In the genomic region with DNA sequence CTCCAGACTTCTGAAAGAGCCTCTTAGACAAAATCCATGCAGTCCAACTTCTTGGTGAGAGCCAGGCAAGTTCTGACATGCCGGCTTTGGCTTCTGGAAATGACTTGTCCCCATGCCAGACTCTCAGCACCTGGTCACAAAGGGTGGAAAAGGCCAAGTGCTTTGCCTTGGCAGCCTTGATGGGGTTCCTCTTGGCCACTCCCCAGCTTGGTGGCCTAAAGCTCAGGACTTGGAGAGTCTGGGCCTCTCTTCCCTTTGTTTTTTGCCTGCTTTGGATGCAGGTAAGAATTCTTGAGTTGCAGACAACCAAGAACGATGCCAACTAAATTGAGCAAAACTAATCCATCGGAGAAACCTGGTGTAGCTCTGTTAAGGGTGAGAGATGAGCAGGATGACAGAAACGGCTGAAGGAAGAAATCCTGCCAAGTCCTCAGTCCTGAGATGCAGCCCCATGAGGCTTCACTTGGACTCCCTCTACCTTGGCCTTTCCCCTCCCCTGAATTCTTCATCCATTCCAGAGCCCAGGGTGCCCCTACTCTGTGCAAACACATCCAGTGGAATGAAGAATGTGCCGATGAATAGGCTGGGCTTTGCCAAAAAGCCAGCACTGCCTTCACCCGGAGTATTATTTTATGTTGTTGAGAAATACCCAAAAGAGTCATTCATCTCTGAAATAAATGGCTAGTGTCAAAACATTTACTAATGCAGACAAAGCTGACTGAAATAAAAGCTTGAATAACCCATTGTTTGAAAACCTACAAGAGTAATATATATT, we compare ENCODE assay signal across 10 mouse cellular contexts.
DNase-seq lines count a peak whose midpoint lies in the region; ATAC-seq and TF ChIP-seq lines count a peak whose summit lies in the region.
"Had no signal": no experiment of that assay in that cellular context is flagged by ENCODE, and none has a peak within 500 bp of the region (broad histone marks: within the 10 kb centered on the region; RNA-seq: fewer than 3 reads in every experiment).

No protein-coding gene starts in this region.

- H3K36me3 ChIP-seq in heart, embryonic 14.5 days (ENCODE audit: control insufficient read depth, insufficient read depth, low read length) = no peaks in the 10 kb centered on the region
- H3K36me3 ChIP-seq in heart, embryonic 12.5 days = no peaks in the 10 kb centered on the region
- no peaks in the 10 kb centered on the region for H3K36me3 ChIP-seq in lung, embryonic 14.5 days (ENCODE audit: insufficient read depth)
- H3K36me3 ChIP-seq: limb, embryonic 12.5 days had no signal

- no peak overlapping the region for H3K4me3 ChIP-seq in heart, embryonic 14.5 days (ENCODE audit: control insufficient read depth in 1 of 2, insufficient read depth in 1 of 2, low read depth in 1 of 2, low read length in 2 of 2)
- H3K4me3 ChIP-seq in heart, embryonic 12.5 days = no peak overlapping the region
- H3K4me3 ChIP-seq in lung, embryonic 14.5 days (ENCODE audit: low read depth, low read length) = no peak overlapping the region
- H3K4me3 ChIP-seq: erythroblast, embryonic 14.5 days; limb, embryonic 12.5 days had no signal

- H3K4me2 ChIP-seq in heart, embryonic 14.5 days (ENCODE audit: low read length) = no peak overlapping the region
- H3K4me2 ChIP-seq in heart, embryonic 12.5 days = no peak overlapping the region
- H3K4me2 ChIP-seq in lung, embryonic 14.5 days = no peak overlapping the region
- H3K4me2 ChIP-seq: limb, embryonic 12.5 days had no signal

- H3K27me3 ChIP-seq in heart, embryonic 14.5 days (ENCODE audit: control insufficient read depth, insufficient read depth, low read length) = no peaks in the 10 kb centered on the region
- H3K27me3 ChIP-seq in heart, embryonic 12.5 days (replicated peaks) = peaks cover 17% of the 10 kb centered on the region; the same call in 1 of the 2 replicates
- 0 out of 2 replicates have a peak, but pooled peaks cover 3% of the 10 kb centered on the region for H3K27me3 ChIP-seq in lung, embryonic 14.5 days (ENCODE audit: insufficient read depth, low read length)

- peaks cover 3 to 19% of the 10 kb centered on the region in 2 experiments; a peak in 3 of 4 replicates for H3K4me1 ChIP-seq in heart, embryonic 14.5 days (ENCODE audit: control insufficient read depth in 2 of 2, insufficient read depth in 2 of 2, low read length in 2 of 2)
- H3K4me1 ChIP-seq in heart, embryonic 12.5 days (replicated peaks) = peaks cover 27% of the 10 kb centered on the region
- peaks cover 10% of the 10 kb centered on the region; the same call in 1 of the 2 replicates for H3K4me1 ChIP-seq in lung, embryonic 14.5 days (ENCODE audit: insufficient read depth)

- H3K9ac ChIP-seq in heart, embryonic 14.5 days (ENCODE audit: low read length) = no peak overlapping the region
- H3K9ac ChIP-seq in heart, embryonic 12.5 days = no peak overlapping the region
- no peak overlapping the region for H3K9ac ChIP-seq in lung, embryonic 14.5 days
- H3K9ac ChIP-seq: limb, embryonic 12.5 days had no signal

- no peak overlapping the region for H3K27ac ChIP-seq in heart, embryonic 14.5 days (replicated peaks in 1 of 2; ENCODE audit: control insufficient read depth in 1 of 2, insufficient read depth in 1 of 2, low read depth in 2 of 2, low read length in 2 of 2)
- no peak overlapping the region for H3K27ac ChIP-seq in heart, embryonic 12.5 days (ENCODE audit: poor library complexity, severe bottlenecking)
- H3K27ac ChIP-seq in lung, embryonic 14.5 days (ENCODE audit: low read depth) = no peak overlapping the region
- H3K27ac ChIP-seq: limb, embryonic 12.5 days had no signal

- TF ChIP-seq CTCF in lung, embryonic 14.5 days (IDR thresholded peaks at IDR 0.05; ENCODE audit: low read depth) = no peak

- ATAC-seq in heart, embryonic 14.5 days (ENCODE audit: insufficient number of reproducible peaks, insufficient read depth, low FRiP score, low read depth) = 0 out of 2 replicates have a peak, but pooled peaks have one; percentile 35
- no peak for ATAC-seq in heart, embryonic 12.5 days (ENCODE audit: insufficient number of reproducible peaks, low FRiP score)
- ATAC-seq in lung, embryonic 14.5 days (ENCODE audit: insufficient read depth) = peak; percentile 76
- no peak for ATAC-seq in frontal cortex, adult (ENCODE audit: low TSS enrichment)

- DNase-seq in urinary bladder, postnatal 14 days (ENCODE audit: low spot score) = peak; percentile 6
- no peak for DNase-seq in urinary bladder, postnatal 4 days (ENCODE audit: low spot score in 2 of 2)
- peak; percentile 51 for DNase-seq in lung, embryonic 14.5 days
- no peak for DNase-seq in c-Kit-positive CD71-positive TER-119-positive erythroid progenitor cells, embryonic 14.5 days (ENCODE audit: low spot score)
- no peak for DNase-seq in right cerebral cortex, postnatal 10 days (ENCODE audit: low spot score in 2 of 2)

- H3K9me3 ChIP-seq in heart, embryonic 14.5 days (ENCODE audit: control insufficient read depth, low read length) = no peaks in the 10 kb centered on the region
- no peaks in the 10 kb centered on the region for H3K9me3 ChIP-seq in heart, embryonic 12.5 days (replicated peaks)
- no peaks in the 10 kb centered on the region for H3K9me3 ChIP-seq in lung, embryonic 14.5 days (ENCODE audit: low read depth, low read length)
- H3K9me3 ChIP-seq: limb, embryonic 12.5 days had no signal

- 71% methylated on average over 6 of the region's 6 CpGs for WGBS in heart, embryonic 14.5 days
- 68% methylated on average over 6 of the region's 6 CpGs for WGBS in heart, embryonic 12.5 days
- WGBS in lung, embryonic 14.5 days = 34% methylated on average over 6 of the region's 6 CpGs

Comparison
In these comparisons a context has a peak if more than half of its experiments do, and no peak if none do; other contexts are left out.
1. ATAC-seq: peak in heart, embryonic 14.5 days (single experiment) and lung, embryonic 14.5 days (single experiment); none in heart, embryonic 12.5 days (single experiment) and frontal cortex, adult (single experiment).
2. DNase-seq: peak in urinary bladder, postnatal 14 days (single experiment) and lung, embryonic 14.5 days (single experiment); none in urinary bladder, postnatal 4 days (0 of 2), c-Kit-positive CD71-positive TER-119-positive erythroid progenitor cells, embryonic 14.5 days (single experiment) and right cerebral cortex, postnatal 10 days (0 of 2).